Mouse (Mus musculus): ENCODE data around the gene Tgfbi. TPM values are rescaled to one million over a fixed set of nuclear protein-coding genes. Genes with fewer than 3 reads are reported as not detected.

Tgfbi gene
- polyA plus RNA-seq, 1 experiment = 33.8 TPM

GRCm38 (mm10) chr13:56652381-56652780 is 43.1 kb downstream of the Tgfbi start:
- Histone ChIP-seq H3K36me3 (ENCODE audit: control insufficient read depth, insufficient read depth, low read length) (no peaks in the 10 kb centered on the region), H3K27ac (ENCODE audit: control insufficient read depth, insufficient read depth, low read length) (no peak overlapping the region), H3K27me3 (ENCODE audit: control insufficient read depth, insufficient read depth, low read length) (no peaks in the 10 kb centered on the region), H3K4me3 (ENCODE audit: control insufficient read depth, insufficient read depth, low read length) (no peak overlapping the region), H3K4me1 (replicated peaks; ENCODE audit: control insufficient read depth, insufficient read depth, low read length) (no peaks in the 10 kb centered on the region)
- TF ChIP-seq CTCF (IDR thresholded peaks at IDR 0.05; ENCODE audit: borderline replicate concordance, control insufficient read depth, extremely low read depth, insufficient read depth, low read length, poor library complexity) (no peak), POLR2A (IDR thresholded peaks at IDR 0.05; ENCODE audit: control insufficient read depth, extremely low read depth, insufficient read depth, low read length, poor library complexity) (no peak)
- WGBS = 83% methylated on average over 8 of the region's 8 CpGs
- no peak for DNase-seq

GRCm38 (mm10) chr13:56654176-56654575 is 44.9 kb downstream of the Tgfbi start:
- H3K4me3 ChIP-seq (ENCODE audit: control insufficient read depth, insufficient read depth, low read length) = no peak overlapping the region

GRCm38 (mm10) chr13:56657946-56658512 is 48.7 kb downstream of the Tgfbi start:
- TF ChIP-seq CTCF (IDR thresholded peaks at IDR 0.05; ENCODE audit: borderline replicate concordance, control insufficient read depth, extremely low read depth, insufficient read depth, low read length, poor library complexity) = no peak; the same call in 1 of the 2 replicates
- TF ChIP-seq POLR2A (IDR thresholded peaks at IDR 0.05; ENCODE audit: control insufficient read depth, extremely low read depth, insufficient read depth, low read length, poor library complexity) = no peak
- Histone ChIP-seq H3K27ac (ENCODE audit: control insufficient read depth, insufficient read depth, low read length) (no peak overlapping the region), H3K27me3 (ENCODE audit: control insufficient read depth, insufficient read depth, low read length) (no peaks in the 10 kb centered on the region), H3K36me3 (ENCODE audit: control insufficient read depth, insufficient read depth, low read length) (no peaks in the 10 kb centered on the region), H3K4me3 (ENCODE audit: control insufficient read depth, insufficient read depth, low read length) (no peak overlapping the region), H3K4me1 (replicated peaks; ENCODE audit: control insufficient read depth, insufficient read depth, low read length) (peaks cover 3% of the 10 kb centered on the region; the same call in 1 of the 2 replicates)
- WGBS = 23% methylated on average over 7 of the region's 7 CpGs
- DNase-seq = peak; percentile 82

More at GRCm38 (mm10) chr13:56654176-56654575, 44.9 kb downstream of the Tgfbi start:
- no peak for TF ChIP-seq POLR2A (IDR thresholded peaks at IDR 0.05; ENCODE audit: control insufficient read depth, extremely low read depth, insufficient read depth, low read length, poor library complexity)
- no peak for TF ChIP-seq CTCF (IDR thresholded peaks at IDR 0.05; ENCODE audit: borderline replicate concordance, control insufficient read depth, extremely low read depth, insufficient read depth, low read length, poor library complexity)
- WGBS = 96% methylated on average over 5 of the region's 5 CpGs
- no peak overlapping the region for H3K27ac ChIP-seq (ENCODE audit: control insufficient read depth, insufficient read depth, low read length)
- no peaks in the 10 kb centered on the region for H3K36me3 ChIP-seq (ENCODE audit: control insufficient read depth, insufficient read depth, low read length)
- no peaks in the 10 kb centered on the region for H3K27me3 ChIP-seq (ENCODE audit: control insufficient read depth, insufficient read depth, low read length)
- no peak for DNase-seq
- peaks cover 3% of the 10 kb centered on the region; the same call in 1 of the 2 replicates for H3K4me1 ChIP-seq (replicated peaks; ENCODE audit: control insufficient read depth, insufficient read depth, low read length)

- H3K27ac ChIP-seq (ENCODE audit: control insufficient read depth, insufficient read depth, low read length) = no peak overlapping the region
- no peak for DNase-seq
- no peaks in the 10 kb centered on the region for H3K27me3 ChIP-seq (ENCODE audit: control insufficient read depth, insufficient read depth, low read length)
- TF ChIP-seq CTCF (IDR thresholded peaks at IDR 0.05; ENCODE audit: borderline replicate concordance, control insufficient read depth, extremely low read depth, insufficient read depth, low read length, poor library complexity) (no peak), POLR2A (IDR thresholded peaks at IDR 0.05; ENCODE audit: control insufficient read depth, extremely low read depth, insufficient read depth, low read length, poor library complexity) (no peak)
- WGBS = 80% methylated on average over 6 of the region's 6 CpGs
- H3K4me1 ChIP-seq (replicated peaks; ENCODE audit: control insufficient read depth, insufficient read depth, low read length) = peaks cover 3% of the 10 kb centered on the region; the same call in 1 of the 2 replicates
- no peak overlapping the region for H3K4me3 ChIP-seq (ENCODE audit: control insufficient read depth, insufficient read depth, low read length)
- H3K36me3 ChIP-seq (ENCODE audit: control insufficient read depth, insufficient read depth, low read length) = no peaks in the 10 kb centered on the region
Observed at GRCm38 (mm10) chr13:56658931-56659330, 49.6 kb downstream of the Tgfbi start.

- Histone ChIP-seq H3K4me1 (replicated peaks; ENCODE audit: control insufficient read depth, insufficient read depth, low read length) (peaks cover 14% of the 10 kb centered on the region), H3K27me3 (ENCODE audit: control insufficient read depth, insufficient read depth, low read length) (no peaks in the 10 kb centered on the region), H3K27ac (ENCODE audit: control insufficient read depth, insufficient read depth, low read length) (no peak overlapping the region), H3K4me3 (ENCODE audit: control insufficient read depth, insufficient read depth, low read length) (no peak overlapping the region), H3K36me3 (ENCODE audit: control insufficient read depth, insufficient read depth, low read length) (no peaks in the 10 kb centered on the region)
- no peak for DNase-seq
- no peak for TF ChIP-seq POLR2A (IDR thresholded peaks at IDR 0.05; ENCODE audit: control insufficient read depth, extremely low read depth, insufficient read depth, low read length, poor library complexity)
- TF ChIP-seq CTCF (IDR thresholded peaks at IDR 0.05; ENCODE audit: borderline replicate concordance, control insufficient read depth, extremely low read depth, insufficient read depth, low read length, poor library complexity) = no peak
- 47% methylated on average over 7 of the region's 7 CpGs for WGBS
Observed at GRCm38 (mm10) chr13:56661914-56662621, 52.7 kb downstream of the Tgfbi start.

- no peaks in the 10 kb centered on the region for H3K27me3 ChIP-seq (ENCODE audit: control insufficient read depth, insufficient read depth, low read length)
- no peaks in the 10 kb centered on the region for H3K36me3 ChIP-seq (ENCODE audit: control insufficient read depth, insufficient read depth, low read length)
- TF ChIP-seq POLR2A (IDR thresholded peaks at IDR 0.05; ENCODE audit: control insufficient read depth, extremely low read depth, insufficient read depth, low read length, poor library complexity) = no peak
- no peak for TF ChIP-seq CTCF (IDR thresholded peaks at IDR 0.05; ENCODE audit: borderline replicate concordance, control insufficient read depth, extremely low read depth, insufficient read depth, low read length, poor library complexity)
- H3K4me3 ChIP-seq (ENCODE audit: control insufficient read depth, insufficient read depth, low read length) = no peak overlapping the region
- H3K27ac ChIP-seq (ENCODE audit: control insufficient read depth, insufficient read depth, low read length) = no peak overlapping the region
- H3K4me1 ChIP-seq (replicated peaks; ENCODE audit: control insufficient read depth, insufficient read depth, low read length) = peaks cover 11% of the 10 kb centered on the region
- 68% methylated on average over 17 of the region's 17 CpGs for WGBS
- DNase-seq = peak; percentile 19
Observed at GRCm38 (mm10) chr13:56664256-56665170, 55.2 kb downstream of the Tgfbi start.
